Mouse (Mus musculus) brain, embryonic 14.5 days (tissue): ENCODE results near the gene Dxo.

ENCODE experiments used
- CTCF ChIP-seq: fragments of 200-500 bp; IDR thresholded peaks from 2 replicates; pipeline ENCODE4 v1.5.1; 2012; ENCODE audit warnings: inconsistent platforms, mild to moderate bottlenecking, moderate library complexity, borderline replicate concordance; ENCODE audit not compliant: insufficient read depth, insufficient read length; ENCODE audit errors: extremely low read depth
- POLR2A ChIP-seq: fragments of 200-500 bp; IDR thresholded peaks from 2 replicates; pipeline ENCODE4 v1.6.1; 2012; ENCODE audit warnings: mild to moderate bottlenecking, inconsistent platforms, borderline replicate concordance; ENCODE audit not compliant: poor library complexity, insufficient read depth, insufficient read length, severe bottlenecking; ENCODE audit errors: extremely low read depth

DNA sequence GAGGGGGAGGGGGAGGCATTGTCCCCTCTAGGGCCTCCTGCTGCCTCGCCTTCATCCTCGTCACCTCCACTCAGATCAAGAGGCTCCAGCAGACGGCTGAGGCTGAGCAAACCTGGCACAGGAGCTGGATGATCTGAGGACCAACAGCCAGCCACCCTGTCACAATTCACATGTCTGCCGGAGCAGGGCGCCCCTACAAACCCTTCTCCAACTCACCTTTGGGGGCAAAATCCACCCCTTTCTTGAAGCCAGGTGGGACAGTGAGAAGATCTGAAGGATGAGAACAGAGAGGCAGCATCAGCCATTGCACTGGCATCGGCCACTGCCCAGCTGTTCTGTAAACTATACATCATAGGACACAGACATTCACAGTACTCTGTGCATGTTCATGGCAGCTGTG lies 10.4 kb downstream of the Dxo start:
- no peak for TF ChIP-seq CTCF
- TF ChIP-seq POLR2A = no peak
